Mouse (Mus musculus) monocyte, adult 5-6 weeks (primary cell): ENCODE measurements around the gene Ablim1. TPM values are rescaled to one million over a fixed set of nuclear protein-coding genes. Genes with fewer than 3 reads are reported as not detected.
A peak's percentile ranks its signal among the peaks of the same experiment; 100 is the strongest.

Experiments used
- ATAC-seq: fragments of 153-309, 156-312 bp; replicated peaks from 2 replicates; pipeline ENCODE4 v1.8.0; 2017; ENCODE audit warnings: mild to moderate bottlenecking; ENCODE audit not compliant: low TSS enrichment, insufficient number of reproducible peaks, severe bottlenecking, poor library complexity, low FRiP score
- total RNA-seq: library from RNA; stranded (forward); fragments of 200-1000, 200-491, 200-594 nt; gene quantifications from 3 replicates; pipeline ENCODE4 v1.2.3, GENCODE M21; 2017

Ablim1 gene
- total RNA-seq, 1 experiment from 2014 or later = 62.1 TPM

DNA sequence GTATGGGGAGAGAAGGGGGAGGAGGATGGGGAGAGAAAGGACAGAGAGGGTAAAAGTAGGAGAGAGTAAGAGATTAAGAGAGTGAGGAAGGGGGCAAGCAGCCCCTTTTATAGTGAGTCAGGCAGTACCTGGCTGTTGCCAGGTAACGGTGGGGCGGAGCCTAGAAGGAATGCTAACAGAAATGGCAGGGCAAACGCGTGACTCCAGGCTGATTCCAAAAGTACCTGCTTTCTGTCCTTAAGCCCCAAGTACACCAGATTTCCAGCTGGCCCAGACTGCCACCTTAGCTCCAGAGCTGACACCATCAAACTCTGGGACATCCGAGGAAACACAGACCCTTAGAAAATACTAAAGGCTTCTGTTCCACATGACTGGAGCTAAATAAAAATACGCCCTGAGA lies 40.0 kb downstream of the Ablim1 start:
- no peak for ATAC-seq

- no peak for ATAC-seq
Measured at GRCm38 (mm10) chr19:57274286-57274685, 40.4 kb downstream of the Ablim1 start.

GRCm38 (mm10) chr19:57272824-57273613 lies 41.7 kb downstream of the Ablim1 start:
- ATAC-seq = 0 out of 2 replicates have a peak, but pooled peaks have one; percentile 35

GRCm38 (mm10) chr19:57271757-57272156 lies 43.0 kb downstream of the Ablim1 start:
- no peak for ATAC-seq

DNA sequence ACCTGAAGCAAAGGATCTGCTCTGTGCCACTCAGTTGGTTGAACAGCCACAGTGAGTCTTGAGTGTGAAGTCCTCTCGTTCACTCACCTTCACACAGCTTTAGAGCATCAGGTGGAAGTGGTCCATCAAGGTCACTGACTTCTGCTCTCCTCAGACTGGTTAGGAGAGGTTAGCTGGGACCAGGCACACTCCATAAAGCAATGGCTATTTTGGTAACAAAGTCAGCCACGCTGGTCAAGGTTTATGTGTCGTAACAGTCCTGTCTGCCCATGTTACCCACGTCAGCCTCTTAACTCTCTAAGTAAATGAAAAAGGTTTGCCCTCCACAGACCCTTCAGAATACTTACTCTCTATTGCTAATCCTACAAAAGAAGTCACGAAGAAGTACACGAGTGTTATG lies 44.0 kb downstream of the Ablim1 start:
- ATAC-seq = no peak

DNA sequence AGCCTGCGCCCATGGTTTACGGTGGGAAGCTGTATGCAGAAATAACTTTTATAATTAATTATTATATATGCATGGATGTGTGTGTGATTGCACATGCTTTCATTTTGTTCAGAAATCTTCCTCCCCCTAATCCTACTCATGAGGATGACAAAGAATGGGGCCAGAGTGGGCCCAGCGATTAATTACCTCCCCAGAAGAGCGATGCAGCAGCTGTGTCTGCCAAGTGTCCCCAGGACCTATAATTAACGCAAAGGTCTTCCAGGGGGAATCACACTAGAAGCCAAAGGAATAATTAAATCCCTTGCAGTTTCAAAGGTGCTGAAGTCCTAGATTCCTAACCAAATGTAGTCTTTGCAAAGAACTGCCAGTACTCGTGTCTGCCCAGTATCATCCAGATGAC lies 44.9 kb downstream of the Ablim1 start:
- no peak for ATAC-seq

- ATAC-seq = no peak
Measured at GRCm38 (mm10) chr19:57267531-57267930, 47.2 kb downstream of the Ablim1 start.

- no peak for ATAC-seq
Measured at GRCm38 (mm10) chr19:57266374-57267085, 48.2 kb downstream of the Ablim1 start.

GRCm38 (mm10) chr19:57264296-57264947 lies 50.3 kb downstream of the Ablim1 start:
- no peak for ATAC-seq

GRCm38 (mm10) chr19:57257801-57258200 lies 56.9 kb downstream of the Ablim1 start:
- ATAC-seq = no peak

DNA sequence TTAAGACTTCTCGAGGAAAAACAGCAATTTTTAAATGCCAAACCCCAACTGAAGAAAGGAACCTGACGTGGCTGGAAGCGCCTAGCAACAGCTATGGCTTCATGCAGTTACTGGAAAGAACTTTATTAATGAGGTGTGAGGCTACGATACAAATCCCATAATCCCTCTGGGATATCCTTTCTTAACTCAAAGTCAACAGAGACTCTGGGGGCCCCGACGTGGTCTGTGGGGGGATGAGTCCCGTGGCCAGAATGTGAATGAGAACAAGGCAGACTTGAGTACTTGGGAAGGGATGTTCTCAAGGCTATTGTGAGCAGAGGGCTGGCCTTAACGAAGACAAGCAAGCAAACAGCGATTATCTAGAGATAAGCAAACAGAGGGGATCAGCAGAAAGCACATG lies 58.1 kb downstream of the Ablim1 start:
- ATAC-seq = no peak

- ATAC-seq = no peak
Measured at GRCm38 (mm10) chr19:57255157-57255556, 59.6 kb downstream of the Ablim1 start.

- no peak for ATAC-seq
Measured at GRCm38 (mm10) chr19:57252692-57253448, 61.8 kb downstream of the Ablim1 start.

DNA sequence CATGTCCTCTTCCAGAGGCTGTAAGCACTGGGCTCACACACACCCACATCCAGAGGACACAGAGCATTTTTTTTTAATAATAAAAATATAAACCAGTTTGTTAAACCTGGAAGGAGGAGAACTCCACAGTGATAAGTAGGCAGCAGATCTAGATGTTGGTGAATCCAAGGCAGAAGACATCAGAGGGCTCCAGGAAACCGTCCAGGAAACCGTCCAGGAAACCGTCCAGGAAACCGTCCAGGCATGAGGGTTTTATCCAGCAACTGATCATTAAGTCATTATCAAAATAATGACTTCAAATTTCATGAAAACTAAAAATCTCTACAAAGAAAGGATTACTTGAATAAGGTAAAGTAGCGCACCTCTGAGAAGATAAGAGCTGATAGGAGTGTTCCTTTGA lies 65.9 kb downstream of the Ablim1 start:
- ATAC-seq = no peak

GRCm38 (mm10) chr19:57247221-57247620 lies 67.5 kb downstream of the Ablim1 start:
- no peak for ATAC-seq

DNA sequence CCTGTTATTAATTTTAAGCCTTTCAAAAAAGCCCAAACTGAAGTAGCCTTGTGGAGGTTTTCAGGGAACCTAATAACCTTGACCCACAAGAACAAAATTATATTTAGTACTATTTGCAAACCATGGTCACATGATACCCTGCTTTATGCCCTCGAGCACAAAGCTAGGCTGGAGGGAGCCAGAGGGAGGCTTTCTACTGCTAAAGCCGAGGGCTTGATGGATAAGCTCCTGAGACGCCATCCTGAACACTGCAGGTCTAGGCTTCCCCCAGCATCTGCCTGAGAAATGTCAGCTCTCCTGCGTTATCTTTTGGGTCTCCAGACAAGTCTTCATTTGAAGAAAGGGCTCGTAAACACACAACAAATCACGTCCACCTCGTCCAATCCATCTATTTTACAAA lies 70.4 kb downstream of the Ablim1 start:
- no peak for ATAC-seq

DNA sequence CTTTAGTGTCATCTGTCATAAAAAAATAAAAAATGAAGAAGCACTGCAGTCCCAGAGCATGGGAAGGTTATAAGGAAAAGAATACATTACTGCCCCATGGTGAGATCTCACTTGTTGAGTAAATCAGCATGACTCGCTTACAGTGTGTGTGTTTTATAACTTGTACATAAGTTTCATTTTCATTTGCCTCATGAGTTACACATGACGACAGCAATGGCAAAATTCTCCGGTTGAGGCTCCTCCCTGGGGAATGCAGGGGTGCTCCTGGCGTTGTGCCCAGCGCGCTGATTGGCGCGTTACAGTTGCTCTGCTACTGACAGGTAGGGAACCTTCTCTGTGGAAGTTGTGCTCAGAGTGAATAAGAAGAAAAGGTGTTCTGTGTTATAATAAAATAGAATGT lies 71.1 kb downstream of the Ablim1 start:
- no peak for ATAC-seq

GRCm38 (mm10) chr19:57243191-57243590 lies 71.5 kb downstream of the Ablim1 start:
- ATAC-seq = peak; percentile 49
